Mouse (Mus musculus) forebrain, embryonic 16.5 days (tissue): ENCODE measurements around the gene Fam76a. TPM values are rescaled to one million over a fixed set of nuclear protein-coding genes. Genes with fewer than 3 reads are reported as not detected.

Source experiments
- ATAC-seq: fragments of 200-750 bp; cut with Nextera tagmentation; 2 replicates; pipeline ENCODE4 v1.8.0; 2017; ENCODE audit warnings: mild to moderate bottlenecking, moderate library complexity
- H3K27ac ChIP-seq: fragments of 300-500 bp; sonication (generic); 2 replicates; pipeline ENCODE4 v1.5.1; 2014; ENCODE audit warnings: low read length, control low read depth
- H3K27me3 ChIP-seq: fragments of 300-500 bp; sonication (generic); replicated peaks from 2 replicates; pipeline ENCODE4 v1.6.1; 2014; ENCODE audit warnings: low read length; ENCODE audit not compliant: control insufficient read depth, insufficient read depth
- H3K36me3 ChIP-seq: fragments of 300-500 bp; sonication (generic); 2 replicates; pipeline ENCODE4 v1.6.1; 2014; ENCODE audit not compliant: control insufficient read depth, insufficient read depth
- H3K4me1 ChIP-seq: fragments of 300-500 bp; sonication (generic); replicated peaks from 2 replicates; pipeline ENCODE4 v1.6.1; 2014; ENCODE audit warnings: low read length; ENCODE audit not compliant: control insufficient read depth, insufficient read depth
- H3K4me2 ChIP-seq: fragments of 300-500 bp; sonication (generic); 2 replicates; pipeline ENCODE4 v1.6.1; 2014; ENCODE audit warnings: mild to moderate bottlenecking, low read length, control low read depth
- H3K4me3 ChIP-seq: fragments of 300-500 bp; sonication (generic); replicated peaks from 2 replicates; pipeline ENCODE4 v1.5.1; 2014; ENCODE audit warnings: mild to moderate bottlenecking, low read length, control low read depth
- H3K9ac ChIP-seq: fragments of 300-500 bp; sonication (generic); replicated peaks from 2 replicates; pipeline ENCODE4 v1.6.1; 2014; ENCODE audit warnings: low read depth, low read length, control low read depth
- H3K9me3 ChIP-seq: fragments of 300-500 bp; sonication (generic); 2 replicates; pipeline ENCODE4 v1.6.1; 2016; ENCODE audit warnings: low read length; ENCODE audit not compliant: control insufficient read depth
- WGBS: fragments of 180-500 bp; shearing (Covaris S2); extraction: QIAGEN DNeasy Blood & Tissue Kit; methylation state at CpG from one replicate; pipeline ENCODE4 v1.1.7; 2014; 5-methylcytosine and 5-hydroxymethylcytosine counted together
- polyA plus RNA-seq: library from polyadenylated mRNA; unstranded; fragments of >200 nt; fragmentation: Nextera tagmentation; extraction: Ambion mirVana; gene quantifications from 2 replicates; pipeline ENCODE4 v1.2.1, GENCODE M21; 2015

Gene Fam76a
- polyA plus RNA-seq, 1 experiment from 2014 or later: 51.0 TPM

GRCm38 (mm10) chr4:132874363-132875097 lies 47.8 kb downstream of the Fam76a start:
- H3K27ac ChIP-seq: no peak overlapping the region
- H3K9ac ChIP-seq: no peak overlapping the region
- no peaks in the 10 kb centered on the region for H3K27me3 ChIP-seq
- WGBS: 93% methylated on average over 7 of the region's 7 CpGs
- peaks cover 4% of the 10 kb centered on the region; the same call in 1 of the 2 replicates for H3K36me3 ChIP-seq
- H3K4me3 ChIP-seq: no peak overlapping the region
- ATAC-seq: no peak
- no peak overlapping the region for H3K4me2 ChIP-seq
- H3K4me1 ChIP-seq: no peaks in the 10 kb centered on the region
- no peaks in the 10 kb centered on the region for H3K9me3 ChIP-seq

DNA sequence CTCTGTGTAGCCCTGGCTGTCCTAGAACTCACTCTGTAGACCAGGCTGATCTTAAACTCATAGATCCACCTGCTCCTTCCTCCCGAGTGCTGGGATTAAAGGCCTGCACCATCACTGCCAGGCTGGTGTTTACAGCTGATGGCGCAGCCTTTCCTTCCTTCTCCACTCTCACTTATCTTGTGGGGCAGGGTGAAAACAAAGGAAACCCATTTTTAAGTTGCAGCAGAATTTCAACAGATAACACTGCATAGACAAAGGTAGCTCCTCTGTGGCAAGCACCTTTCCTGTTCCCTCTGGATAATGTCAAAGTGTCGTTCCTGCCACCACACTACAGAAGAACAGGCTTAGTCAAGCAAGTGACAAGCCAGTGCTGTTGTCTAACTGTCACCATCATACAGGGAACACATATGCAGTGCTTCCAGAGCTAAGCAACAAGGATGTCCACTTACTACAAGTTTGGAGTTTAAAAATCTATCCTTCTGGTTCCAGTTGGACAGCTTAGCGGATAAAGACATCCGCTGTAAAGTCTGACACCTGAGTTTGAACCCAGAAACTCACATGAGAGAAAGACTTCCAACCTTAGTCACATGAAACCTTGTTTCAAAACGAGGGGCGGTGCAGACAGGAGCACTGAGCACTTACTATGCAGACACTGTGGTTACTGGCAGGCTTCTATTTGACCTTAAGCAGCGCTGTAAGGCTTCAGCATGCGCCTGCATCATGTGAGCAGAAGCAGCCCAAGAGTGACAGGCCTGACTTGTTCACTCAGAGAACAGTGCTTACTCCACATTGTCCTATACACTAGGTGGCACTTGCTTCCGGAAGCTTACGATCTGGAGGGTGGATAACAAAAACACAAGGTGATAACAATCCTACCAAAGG lies 48.6 kb downstream of the Fam76a start:
- no peak overlapping the region for H3K4me3 ChIP-seq
- peaks cover 6% of the 10 kb centered on the region; the same call in 1 of the 2 replicates for H3K36me3 ChIP-seq
- H3K4me2 ChIP-seq: no peak overlapping the region
- H3K27ac ChIP-seq: no peak overlapping the region
- no peaks in the 10 kb centered on the region for H3K9me3 ChIP-seq
- H3K27me3 ChIP-seq: no peaks in the 10 kb centered on the region
- no peak overlapping the region for H3K9ac ChIP-seq
- no peaks in the 10 kb centered on the region for H3K4me1 ChIP-seq
- WGBS: 90% methylated on average over 11 of the region's 11 CpGs
- no peak for ATAC-seq

GRCm38 (mm10) chr4:132871116-132871515 lies 51.2 kb downstream of the Fam76a start:
- Histone ChIP-seq H3K27ac (no peak overlapping the region), H3K4me2 (no peak overlapping the region), H3K9me3 (no peaks in the 10 kb centered on the region), H3K36me3 (peaks cover 20% of the 10 kb centered on the region), H3K9ac (no peak overlapping the region), H3K4me1 (no peaks in the 10 kb centered on the region), H3K4me3 (no peak overlapping the region), H3K27me3 (no peaks in the 10 kb centered on the region)
- 92% methylated on average over 3 of the region's 3 CpGs for WGBS
- no peak for ATAC-seq

- ATAC-seq: no peak
- H3K4me3 ChIP-seq: no peak overlapping the region
Observed at GRCm38 (mm10) chr4:132864856-132865255, 57.5 kb downstream of the Fam76a start.

DNA sequence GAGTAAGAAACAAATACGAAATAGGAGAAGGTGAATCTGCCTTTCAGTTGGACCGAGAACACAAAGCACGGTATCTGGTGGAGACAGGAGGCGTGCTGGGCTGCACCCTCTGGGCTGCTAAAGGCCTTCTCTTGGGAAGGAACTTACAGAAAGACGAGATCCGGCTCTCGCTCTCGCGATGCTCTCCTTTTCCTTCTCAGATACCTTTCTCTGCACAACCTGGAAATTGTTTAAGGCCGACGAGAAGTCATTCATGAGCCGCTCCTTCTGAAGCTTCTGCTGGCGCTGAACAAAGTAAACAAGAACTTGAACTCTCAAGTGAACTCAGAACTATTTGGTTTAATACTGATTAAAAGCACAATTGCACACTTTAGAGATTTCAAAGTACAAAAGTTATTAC lies 59.3 kb downstream of the Fam76a start:
- Histone ChIP-seq H3K9me3 (no peaks in the 10 kb centered on the region), H3K27ac (no peak overlapping the region), H3K4me3 (no peak overlapping the region), H3K9ac (no peak overlapping the region), H3K36me3 (peaks cover 21% of the 10 kb centered on the region), H3K4me1 (no peaks in the 10 kb centered on the region), H3K4me2 (no peak overlapping the region), H3K27me3 (no peaks in the 10 kb centered on the region)
- 92% methylated on average over 13 of the region's 13 CpGs for WGBS
- ATAC-seq: no peak

More at GRCm38 (mm10) chr4:132864856-132865255, 57.5 kb downstream of the Fam76a start:
- 95% methylated on average over 2 of the region's 2 CpGs for WGBS
- Histone ChIP-seq H3K9me3 (no peaks in the 10 kb centered on the region), H3K27me3 (no peaks in the 10 kb centered on the region), H3K9ac (no peak overlapping the region), H3K4me1 (no peaks in the 10 kb centered on the region), H3K27ac (no peak overlapping the region), H3K36me3 (peaks cover 27% of the 10 kb centered on the region), H3K4me2 (no peak overlapping the region)

- H3K36me3 ChIP-seq: peaks cover 26% of the 10 kb centered on the region
- no peak overlapping the region for H3K4me2 ChIP-seq
- no peak for ATAC-seq
- no peak overlapping the region for H3K27ac ChIP-seq
- H3K4me3 ChIP-seq: no peak overlapping the region
- 96% methylated on average over 1 of the region's 1 CpGs for WGBS
- no peaks in the 10 kb centered on the region for H3K9me3 ChIP-seq
- no peaks in the 10 kb centered on the region for H3K27me3 ChIP-seq
- H3K9ac ChIP-seq: no peak overlapping the region
- no peaks in the 10 kb centered on the region for H3K4me1 ChIP-seq
Observed at GRCm38 (mm10) chr4:132860880-132861279, 61.5 kb downstream of the Fam76a start.

Other genes starting within 250 kb of the Fam76a start
- gene Xkr8, start 190.0 kb downstream of the Fam76a start, polyA plus RNA-seq: 4.7 TPM in 2 replicates
- gene Smpdl3b, start 165.3 kb downstream of the Fam76a start, polyA plus RNA-seq: 1.0 and 1.6 TPM in 2 replicates
- gene Rpa2, start 154.2 kb downstream of the Fam76a start, polyA plus RNA-seq: 55.8 and 61.7 TPM in 2 replicates
- 0.18 and 0.37 TPM in 2 replicates for gene Themis2, start 126.2 kb downstream of the Fam76a start, polyA plus RNA-seq
- 62.7 and 66.2 TPM in 2 replicates for gene Ppp1r8, start 79.4 kb downstream of the Fam76a start, polyA plus RNA-seq
- 164 and 177 TPM in 2 replicates for gene Stx12, start 38.0 kb downstream of the Fam76a start, polyA plus RNA-seq
- gene Fgr, start 51.5 kb upstream of the Fam76a start, polyA plus RNA-seq: not detected in 2 replicates
- 13.0 and 13.7 TPM in 2 replicates for gene Ahdc1, start 88.7 kb upstream of the Fam76a start, polyA plus RNA-seq
- gene Wasf2, start 207.9 kb upstream of the Fam76a start, polyA plus RNA-seq: 27.0 and 31.5 TPM in 2 replicates